ENCODE assay signal across 26 mouse cellular contexts in genomic region chr13:52598233-52598632, GRCm38 (mm10). TPM values are rescaled to one million over a fixed set of nuclear protein-coding genes. Genes with fewer than 3 reads are reported as not detected.
A peak's percentile ranks its signal among the peaks of the same experiment; 100 is the strongest.
DNase-seq lines count a peak whose midpoint lies in the region; ATAC-seq and TF ChIP-seq lines count a peak whose summit lies in the region.
"Had no signal": no experiment of that assay in that cellular context is flagged by ENCODE, and none has a peak within 500 bp of the region (broad histone marks: within the 10 kb centered on the region; RNA-seq: fewer than 3 reads in every experiment).

No protein-coding gene starts in this region.

- no peak for TF ChIP-seq RAD21 in CH12.LX (IDR thresholded peaks at IDR 0.05; ENCODE audit: low read depth, low read length)

- peak overlapping the region; percentile 67 for H3K4me2 ChIP-seq in CH12.LX (ENCODE audit: insufficient read depth, low read depth, poor library complexity, severe bottlenecking)
- no peak overlapping the region for H3K4me2 ChIP-seq in hindbrain, embryonic 13.5 days
- no peak overlapping the region for H3K4me2 ChIP-seq in hindbrain, postnatal 0 days (ENCODE audit: low read depth, low read length)
- H3K4me2 ChIP-seq: embryonic facial prominence, embryonic 13.5 days; embryonic facial prominence, embryonic 15.5 days; forebrain, embryonic 12.5 days had no signal

- H3K36me3 ChIP-seq in megakaryocyte, embryonic 14.5 days (replicated peaks; ENCODE audit: low read length): peaks cover 93% of the 10 kb centered on the region
- H3K36me3 ChIP-seq in CH12.LX (replicated peaks in 1 of 2; ENCODE audit: control insufficient read depth in 1 of 2, insufficient read depth in 1 of 2, low read length in 1 of 2): peaks cover 41 to 53% of the 10 kb centered on the region in 2 experiments
- H3K36me3 ChIP-seq in hindbrain, embryonic 13.5 days: no peaks in the 10 kb centered on the region
- no peaks in the 10 kb centered on the region for H3K36me3 ChIP-seq in hindbrain, postnatal 0 days (ENCODE audit: insufficient read depth, low read length)
- H3K36me3 ChIP-seq: embryonic facial prominence, embryonic 13.5 days; embryonic facial prominence, embryonic 15.5 days; forebrain, embryonic 10.5 days; forebrain, embryonic 12.5 days had no signal

- peak overlapping the region; percentile 84 for H3K4me3 ChIP-seq in megakaryocyte, embryonic 14.5 days (replicated peaks)
- H3K4me3 ChIP-seq in CH12.LX (replicated peaks in 1 of 3; ENCODE audit: low read depth in 2 of 3, low read length in 2 of 3, poor library complexity in 1 of 3): peak overlapping the region; percentile 82 to 89 (median 89)
- peak overlapping the region; percentile 16 for H3K4me3 ChIP-seq in bone marrow macrophage, adult 2 months (ENCODE audit: insufficient read depth, low read length)
- no peak overlapping the region for H3K4me3 ChIP-seq in hindbrain, embryonic 13.5 days
- H3K4me3 ChIP-seq in hindbrain, postnatal 0 days (ENCODE audit: low read length): no peak overlapping the region
- H3K4me3 ChIP-seq: embryonic facial prominence, embryonic 13.5 days; embryonic facial prominence, embryonic 15.5 days; erythroblast, embryonic 14.5 days; forebrain, embryonic 10.5 days; forebrain, embryonic 12.5 days had no signal

- peak overlapping the region; percentile 98 for H3K27ac ChIP-seq in CH12.LX (ENCODE audit: insufficient read depth, low read depth)
- H3K27ac ChIP-seq in bone marrow macrophage, adult 2 months (ENCODE audit: insufficient read depth, low read depth, low read length): no peak overlapping the region
- no peak overlapping the region for H3K27ac ChIP-seq in hindbrain, embryonic 13.5 days
- no peak overlapping the region for H3K27ac ChIP-seq in hindbrain, postnatal 0 days
- H3K27ac ChIP-seq: embryonic facial prominence, embryonic 13.5 days; embryonic facial prominence, embryonic 15.5 days; forebrain, embryonic 10.5 days; forebrain, embryonic 12.5 days had no signal

- no peak for TF ChIP-seq POLR2A in CH12.LX (IDR thresholded peaks at IDR 0.05; ENCODE audit: low read depth, low read length)
- no peak for TF ChIP-seq POLR2A in bone marrow macrophage, adult 2 months (IDR thresholded peaks at IDR 0.05; ENCODE audit: borderline replicate concordance, low read depth, low read length)

- in situ Hi-C loops in CH12.LX (cut with MboI; ENCODE audit: low pct_ligation_motif_present, low pct_unique_long_range_greater_than_20kb, low sequenced_read_pairs): no loop called here

- peaks cover 83% of the 10 kb centered on the region for H3K79me2 ChIP-seq in CH12.LX (replicated peaks; ENCODE audit: control insufficient read depth, extremely low read depth, insufficient read depth, poor library complexity, severe bottlenecking)

- dilution Hi-C loops in CH12.LX (cut with MboI; ENCODE audit: extremely low pct_ligation_motif_present, extremely low pct_unique_long_range_greater_than_20kb, low sequenced_read_pairs): no loop called here

- H3K27me3 ChIP-seq in megakaryocyte, embryonic 14.5 days (replicated peaks): no peaks in the 10 kb centered on the region
- H3K27me3 ChIP-seq in CH12.LX (replicated peaks): no peaks in the 10 kb centered on the region
- no peaks in the 10 kb centered on the region for H3K27me3 ChIP-seq in hindbrain, embryonic 13.5 days
- H3K27me3 ChIP-seq in hindbrain, postnatal 0 days (ENCODE audit: insufficient read depth, low read length): no peaks in the 10 kb centered on the region
- H3K27me3 ChIP-seq: embryonic facial prominence, embryonic 13.5 days; embryonic facial prominence, embryonic 15.5 days; forebrain, embryonic 12.5 days had no signal

- ATAC-seq in megakaryocyte, adult 5-6 weeks (ENCODE audit: poor library complexity, severe bottlenecking): no peak
- no peak for ATAC-seq in hindbrain, embryonic 13.5 days (ENCODE audit: low FRiP score)
- ATAC-seq in hindbrain, postnatal 0 days: no peak
- ATAC-seq: CD4-positive, CD25-positive, alpha-beta regulatory T cell, adult 4 months; forebrain, embryonic 14.5 days; forebrain, embryonic 16.5 days had no signal

- H3K9me3 ChIP-seq in megakaryocyte, embryonic 14.5 days: no peaks in the 10 kb centered on the region
- peaks cover 29% of the 10 kb centered on the region for H3K9me3 ChIP-seq in CH12.LX (replicated peaks; ENCODE audit: low read length)
- no peaks in the 10 kb centered on the region; the same call in 1 of the 2 replicates for H3K9me3 ChIP-seq in hindbrain, embryonic 13.5 days
- H3K9me3 ChIP-seq in hindbrain, postnatal 0 days (ENCODE audit: low read length): no peaks in the 10 kb centered on the region
- H3K9me3 ChIP-seq: embryonic facial prominence, embryonic 13.5 days; embryonic facial prominence, embryonic 15.5 days; forebrain, embryonic 12.5 days had no signal

- peak overlapping the region; percentile 96 for H3K9ac ChIP-seq in CH12.LX (ENCODE audit: insufficient read depth, low read depth)
- H3K9ac ChIP-seq in hindbrain, embryonic 13.5 days: no peak overlapping the region
- H3K9ac ChIP-seq in hindbrain, postnatal 0 days (replicated peaks; ENCODE audit: low read length): no peak overlapping the region
- H3K9ac ChIP-seq: embryonic facial prominence, embryonic 13.5 days; embryonic facial prominence, embryonic 15.5 days; forebrain, embryonic 12.5 days had no signal

- no peak for TF ChIP-seq CTCF in CH12.LX (conservative IDR thresholded peaks at IDR 0.05 in 1 of 2, IDR thresholded peaks at IDR 0.05 in 1 of 2; ENCODE audit: low read depth in 2 of 2, low read length in 2 of 2)
- no peak for TF ChIP-seq CTCF in bone marrow macrophage, adult 2 months (IDR thresholded peaks at IDR 0.05; ENCODE audit: low read depth, low read length)
- no peak for TF ChIP-seq CTCF in hindbrain, postnatal 0 days (IDR thresholded peaks at IDR 0.05; ENCODE audit: low read depth)

- peaks cover 97% of the 10 kb centered on the region for H3K4me1 ChIP-seq in megakaryocyte, embryonic 14.5 days
- peaks cover 20 to 42% of the 10 kb centered on the region in 2 experiments for H3K4me1 ChIP-seq in CH12.LX (ENCODE audit: control insufficient read depth in 1 of 2, insufficient read depth in 2 of 2)
- peaks cover 56% of the 10 kb centered on the region for H3K4me1 ChIP-seq in bone marrow macrophage, adult 2 months (ENCODE audit: control insufficient read depth, insufficient read depth, low read length)
- peaks cover 3% of the 10 kb centered on the region; the same call in 1 of the 2 replicates for H3K4me1 ChIP-seq in hindbrain, embryonic 13.5 days (replicated peaks)
- no peaks in the 10 kb centered on the region for H3K4me1 ChIP-seq in hindbrain, postnatal 0 days (ENCODE audit: insufficient read depth, low read length)
- H3K4me1 ChIP-seq: embryonic facial prominence, embryonic 13.5 days; embryonic facial prominence, embryonic 15.5 days; forebrain, embryonic 10.5 days; forebrain, embryonic 12.5 days had no signal

- 58% methylated on average over 3 of the region's 3 CpGs for WGBS in hindbrain, embryonic 13.5 days
- WGBS in hindbrain, postnatal 0 days: 65% methylated on average over 3 of the region's 3 CpGs

- no peak for TF ChIP-seq EP300 in CH12.LX (IDR thresholded peaks at IDR 0.05; ENCODE audit: low read length)

- DNase-seq in A20 (ENCODE audit: low read depth, low spot score): peak; percentile 20
- DNase-seq in CH12.LX (ENCODE audit: extremely low read depth): no peak
- no peak for DNase-seq in hindbrain, postnatal 0 days (ENCODE audit: low spot score)
- DNase-seq: adrenal gland, adult 2 months; adrenal gland, postnatal 10 days; adrenal gland, postnatal 25 days; B cell, adult 2 months; cerebellum, adult 11 months; cerebellum, adult 18-20 months; cerebellum, adult 8-10 months; cerebellum, adult 9-11 months; cerebellum, postnatal 14 days; cerebellum, postnatal 36 days; embryo, embryonic 11 days had no signal

TF ChIP-seq in CH12.LX, 34 proteins besides CTCF, POLR2A, EP300 and RAD21:
- TF ChIP-seq SIN3A (IDR thresholded peaks at IDR 0.05; ENCODE audit: low read length): peak; percentile 51; the same call in 1 of the 2 replicates
- no peak for TF ChIP-seq E2F4 (IDR thresholded peaks at IDR 0.05; ENCODE audit: insufficient replicate concordance, low read depth, low read length)
- peak; percentile 76 for TF ChIP-seq MAX (IDR thresholded peaks at IDR 0.05; ENCODE audit: low read length)
- TF ChIP-seq BHLHE40 (IDR thresholded peaks at IDR 0.05; ENCODE audit: low read depth, low read length): peak; percentile 89
- no peak for TF ChIP-seq CHD1 (IDR thresholded peaks at IDR 0.05; ENCODE audit: low read depth, low read length)
- no peak for TF ChIP-seq RCOR1 (conservative IDR thresholded peaks at IDR 0.05; ENCODE audit: low read depth, low read length)
- TF ChIP-seq ZC3H11A (IDR thresholded peaks at IDR 0.05; ENCODE audit: low read depth, low read length): no peak
- TF ChIP-seq TBP (conservative IDR thresholded peaks at IDR 0.05; ENCODE audit: low read depth, low read length): no peak
- peak; percentile 88 for TF ChIP-seq MYC (IDR thresholded peaks at IDR 0.05; ENCODE audit: low read depth, low read length)
- TF ChIP-seq JUND (conservative IDR thresholded peaks at IDR 0.05; ENCODE audit: low read depth, low read length): no peak
- peak; percentile 95 for TF ChIP-seq MXI1 (IDR thresholded peaks at IDR 0.05; ENCODE audit: low read depth, low read length)
- no peak for TF ChIP-seq ZMIZ1 (IDR thresholded peaks at IDR 0.05; ENCODE audit: low read depth, low read length)
- no peak for TF ChIP-seq ELF1 (IDR thresholded peaks at IDR 0.05; ENCODE audit: low read depth, low read length)
- TF ChIP-seq KAT2A (IDR thresholded peaks at IDR 0.05; ENCODE audit: insufficient replicate concordance, low read length): no peak
- TF ChIP-seq UBTF (IDR thresholded peaks at IDR 0.05; ENCODE audit: low read depth, low read length): no peak
- no peak for TF ChIP-seq MAFK (IDR thresholded peaks at IDR 0.05; ENCODE audit: insufficient replicate concordance, low read length)
- TF ChIP-seq CHD2 (IDR thresholded peaks at IDR 0.05; ENCODE audit: low read length): no peak

RNA-seq across cellular contexts. Expression of gene Syk, which starts 15.3 kb away (rescaled TPM):
- polyA plus RNA-seq in megakaryocyte, embryonic 14.5 days (2012; ENCODE audit: insufficient read depth, low replicate concordance): 33.3 and 55.7 TPM in 2 replicates
- 87.8 and 90.2 TPM in 2 replicates for total RNA-seq in megakaryocyte, adult 5-6 weeks (2015)
- 157 and 178 TPM in 2 replicates for total RNA-seq in megakaryocyte, adult 5-6 weeks (2017)
- total RNA-seq in CH12.LX (2012; rRNA removed): 151 and 163 TPM in 2 replicates
- total RNA-seq in CH12.LX (2014; rRNA removed): 108 and 117 TPM in 2 replicates
- polyA plus RNA-seq in CH12.LX (2012; ENCODE audit: insufficient read length, low read depth): 171 and 185 TPM in 2 replicates
- 182 and 184 TPM in 2 replicates for polyA plus RNA-seq in bone marrow macrophage, adult 2 months (2012; ENCODE audit: insufficient read depth, insufficient read length, missing spikeins)
- 1.7 and 1.8 TPM in 2 replicates for polyA plus RNA-seq in hindbrain, embryonic 13.5 days (2015; fragmentation: Nextera tagmentation; extraction: Ambion mirVana)
- 1.8 and 2.7 TPM in 2 replicates for total RNA-seq in hindbrain, postnatal 0 days (2014; rRNA removed)
- polyA plus RNA-seq in hindbrain, postnatal 0 days (2015; fragmentation: Nextera tagmentation; extraction: Ambion mirVana): 1.1 and 1.2 TPM in 2 replicates

Comparison
In these comparisons a context has a peak if more than half of its experiments do, and no peak if none do; other contexts are left out.
1. H3K4me3 ChIP-seq: peak in megakaryocyte, embryonic 14.5 days (single experiment), CH12.LX (3 of 3) and bone marrow macrophage, adult 2 months (single experiment); none in hindbrain, embryonic 13.5 days (single experiment) and hindbrain, postnatal 0 days (single experiment).
2. RNA of gene Syk, which starts 15.3 kb away (polyA plus RNA-seq): 171 to 185 TPM in CH12.LX, 182 to 184 TPM in bone marrow macrophage, adult 2 months and 33.3 to 55.7 TPM in megakaryocyte, embryonic 14.5 days; 1.7 to 1.8 TPM in hindbrain, embryonic 13.5 days and 1.1 to 1.2 TPM in hindbrain, postnatal 0 days; every median in the first group is over 10 times any median in the second.